Mouse (Mus musculus): ENCODE results near the gene Isyna1. TPM values are rescaled to one million over a fixed set of nuclear protein-coding genes. Genes with fewer than 3 reads are reported as not detected.

Isyna1 gene
- polyA plus RNA-seq, 1 experiment from 2014 or later: 225 TPM

DNA sequence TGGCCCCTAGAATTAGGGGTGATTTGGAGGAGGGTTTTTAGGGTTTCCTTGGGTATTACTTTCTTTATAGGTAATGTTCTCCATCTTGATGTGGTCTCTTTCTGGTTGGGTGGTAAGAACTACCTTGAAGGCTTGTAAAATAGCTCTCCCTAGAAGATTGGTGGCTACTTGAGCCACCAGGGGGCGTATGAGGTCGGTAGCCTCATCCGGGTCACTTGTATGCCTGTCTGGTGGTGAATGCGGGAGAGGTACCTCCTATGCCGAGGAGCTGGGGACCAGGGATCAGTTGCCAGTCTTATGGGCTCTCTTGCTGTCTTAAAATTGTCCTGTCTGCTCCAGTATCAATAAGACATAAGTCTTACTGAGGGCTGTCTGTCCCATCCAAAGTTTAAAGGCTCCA, 30.9 kb downstream of the Isyna1 start:
- Histone ChIP-seq H3K4me1 (peaks cover 24% of the 10 kb centered on the region), H3K27ac (peak overlapping the region; percentile 61; the same call in 1 of the 2 replicates), H3K36me3 (no peaks in the 10 kb centered on the region), H3K27me3 (ENCODE audit: low read depth, poor library complexity, severe bottlenecking) (peaks cover 32% of the 10 kb centered on the region), H3K9me3 (replicated peaks) (no peaks in the 10 kb centered on the region), H3K4me3 (no peak overlapping the region; the same call in 1 of the 2 replicates)
- peak; percentile 80 for DNase-seq (ENCODE audit: low spot score)
- WGBS: 22% methylated on average over 5 of the region's 5 CpGs

DNA sequence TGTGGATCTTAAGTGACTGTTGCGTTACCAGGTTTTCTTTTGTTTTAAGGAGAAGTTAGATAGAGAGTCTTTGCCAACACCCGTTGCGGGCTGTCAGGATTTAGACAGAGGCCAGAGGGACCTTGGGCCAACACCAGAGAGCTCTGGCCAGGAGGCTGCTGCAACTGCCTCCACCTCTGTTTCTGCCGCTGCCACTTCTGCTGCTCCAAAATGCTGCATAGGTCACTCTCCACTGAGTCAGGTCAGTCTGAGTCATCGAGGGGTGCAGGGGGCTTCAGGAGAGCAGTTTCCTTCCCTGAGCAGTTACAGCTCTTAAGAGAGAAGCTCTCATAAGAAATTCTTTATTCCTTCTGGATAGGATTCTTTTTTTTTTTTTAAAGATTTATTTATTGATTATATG, 32.9 kb downstream of the Isyna1 start:
- H3K27ac ChIP-seq: no peak overlapping the region
- DNase-seq (ENCODE audit: low spot score): no peak
- H3K4me3 ChIP-seq: no peak overlapping the region
- WGBS: 94% methylated on average over 5 of the region's 5 CpGs
- H3K27me3 ChIP-seq (ENCODE audit: low read depth, poor library complexity, severe bottlenecking): peaks cover 28% of the 10 kb centered on the region
- H3K36me3 ChIP-seq: no peaks in the 10 kb centered on the region
- no peaks in the 10 kb centered on the region for H3K9me3 ChIP-seq (replicated peaks)
- peaks cover 37% of the 10 kb centered on the region for H3K4me1 ChIP-seq

DNA sequence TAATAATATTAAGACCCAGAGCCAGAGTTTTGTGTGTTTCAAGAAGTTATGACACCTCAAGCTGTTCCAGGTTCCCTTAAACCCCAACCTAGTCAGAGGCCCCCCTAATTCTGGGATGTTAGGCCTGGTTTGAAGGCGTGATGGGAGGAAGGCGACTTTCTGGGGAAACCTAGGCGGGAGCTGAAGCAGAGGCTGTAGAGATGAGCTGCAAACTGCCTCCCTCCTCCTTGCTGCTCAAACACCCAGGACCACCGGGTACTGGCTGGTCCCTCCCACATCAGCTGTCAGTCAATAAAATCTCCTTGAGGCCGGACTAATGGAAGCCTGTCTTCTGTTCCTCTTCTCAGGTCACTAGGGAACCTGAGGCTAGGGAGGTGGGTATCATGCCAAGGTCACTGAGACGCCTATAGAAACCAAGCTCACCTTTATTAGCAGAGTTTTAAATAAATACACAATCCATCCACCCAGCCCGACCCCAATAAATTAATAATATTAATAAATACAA, 34.9 kb downstream of the Isyna1 start:
- WGBS: 57% methylated on average over 7 of the region's 7 CpGs
- Histone ChIP-seq H3K9me3 (replicated peaks) (no peaks in the 10 kb centered on the region), H3K4me3 (peak overlapping the region; percentile 65), H3K27me3 (ENCODE audit: low read depth, poor library complexity, severe bottlenecking) (peaks cover 35% of the 10 kb centered on the region), H3K36me3 (no peaks in the 10 kb centered on the region), H3K4me1 (peaks cover 42% of the 10 kb centered on the region), H3K27ac (peak overlapping the region; percentile 83; the same call in 1 of the 2 replicates)
- no peak for DNase-seq (ENCODE audit: low spot score)

DNA sequence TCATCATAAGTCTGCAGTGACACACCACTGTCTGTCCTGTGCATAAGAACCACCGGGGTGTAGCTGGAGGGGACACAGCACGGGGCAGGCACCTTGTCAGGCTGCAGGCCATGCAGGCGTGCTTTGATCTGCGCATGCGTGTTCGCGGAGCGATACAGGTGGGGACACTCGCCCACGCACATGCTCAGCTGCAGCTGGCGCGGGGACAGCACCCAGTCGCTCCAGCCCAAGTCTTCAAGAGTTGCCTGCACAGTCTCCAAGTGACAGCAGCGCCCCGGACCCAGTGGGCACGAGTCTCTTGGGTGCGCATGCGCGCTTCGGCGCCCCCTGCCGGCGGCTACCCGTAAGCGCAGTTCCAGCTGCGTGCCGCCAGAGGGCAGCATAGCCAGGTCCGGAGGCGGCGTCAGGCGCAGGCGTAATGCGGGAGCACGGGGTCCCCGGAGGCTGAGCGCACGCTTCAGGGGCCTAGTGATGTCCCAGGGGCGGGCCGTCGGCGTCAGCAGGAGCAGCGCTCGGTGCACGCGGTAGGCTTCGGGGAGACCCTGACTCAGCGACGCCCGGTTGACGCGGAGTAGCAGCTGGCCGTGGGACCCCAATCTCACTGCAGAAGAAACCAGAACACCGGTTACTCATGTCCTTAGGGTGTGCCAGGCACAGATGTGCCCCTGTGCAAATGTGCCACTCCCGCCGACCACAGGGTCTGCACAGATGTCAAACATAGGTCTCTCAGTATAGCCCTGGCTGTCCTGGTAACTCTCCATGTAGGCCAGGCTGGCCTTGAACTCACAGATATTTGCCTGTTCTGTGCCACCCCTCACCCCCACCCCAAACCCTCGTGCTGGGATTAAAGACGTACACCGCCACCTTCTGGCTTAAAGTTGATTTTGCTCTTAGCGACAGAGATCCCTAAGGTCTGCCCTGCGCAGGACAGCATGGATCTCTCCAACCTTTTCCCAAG, 35.7 kb downstream of the Isyna1 start:
- Histone ChIP-seq H3K9me3 (replicated peaks) (no peaks in the 10 kb centered on the region), H3K4me3 (peak overlapping the region; percentile 65), H3K36me3 (no peaks in the 10 kb centered on the region), H3K4me1 (peaks cover 42% of the 10 kb centered on the region), H3K27ac (peak overlapping the region; percentile 83), H3K27me3 (ENCODE audit: low read depth, poor library complexity, severe bottlenecking) (peaks cover 36% of the 10 kb centered on the region)
- DNase-seq (ENCODE audit: low spot score): peak; percentile 96
- 1% methylated on average over 60 of the region's 60 CpGs for WGBS

DNA sequence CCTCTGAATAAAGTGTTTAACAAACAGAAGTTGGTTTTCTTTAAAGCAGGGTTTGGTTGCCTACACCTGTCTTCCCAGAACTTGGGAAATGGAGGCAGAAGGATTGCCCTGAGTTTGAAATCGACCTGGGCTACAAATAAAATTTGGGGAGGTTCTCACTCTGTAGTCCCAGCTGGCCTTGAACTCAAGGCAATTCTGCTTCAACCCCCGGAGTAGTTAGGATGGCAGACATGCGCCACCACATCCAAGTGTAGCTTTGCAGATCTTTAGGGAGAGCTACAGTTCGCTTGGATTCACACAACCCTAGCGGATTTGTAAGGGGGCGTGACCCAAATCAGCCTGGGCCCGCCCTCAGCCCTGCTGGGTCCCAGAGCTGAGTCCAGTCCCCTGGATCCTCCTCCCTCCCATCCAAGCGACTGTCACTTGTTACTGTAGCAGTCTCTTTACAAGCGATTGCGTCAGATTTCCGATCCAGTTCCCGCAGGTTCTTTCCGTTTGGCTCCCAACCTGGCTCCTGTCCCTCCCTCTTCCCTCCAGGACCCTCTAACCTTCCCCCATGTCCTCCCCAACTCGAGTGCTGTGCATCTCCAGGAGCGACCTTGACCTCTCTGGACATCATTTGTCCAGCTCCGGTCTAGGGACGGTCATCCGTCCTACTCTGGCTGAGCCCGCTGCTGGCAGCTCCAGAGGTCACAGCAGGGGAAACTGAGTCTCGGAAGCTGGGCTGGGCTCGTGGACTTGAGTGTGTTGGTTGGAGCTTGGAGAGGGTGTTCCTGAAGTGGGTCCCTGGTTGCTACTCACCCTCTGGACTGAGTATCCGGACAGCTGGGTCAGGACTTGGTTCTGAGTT, 36.6 kb downstream of the Isyna1 start:
- Histone ChIP-seq H3K27me3 (ENCODE audit: low read depth, poor library complexity, severe bottlenecking) (peaks cover 36% of the 10 kb centered on the region), H3K4me1 (peaks cover 34% of the 10 kb centered on the region), H3K4me3 (peak overlapping the region; percentile 65; the same call in 1 of the 2 replicates), H3K27ac (no peak overlapping the region), H3K36me3 (no peaks in the 10 kb centered on the region), H3K9me3 (replicated peaks) (no peaks in the 10 kb centered on the region)
- WGBS: 11% methylated on average over 22 of the region's 22 CpGs
- DNase-seq (ENCODE audit: low spot score): no peak

DNA sequence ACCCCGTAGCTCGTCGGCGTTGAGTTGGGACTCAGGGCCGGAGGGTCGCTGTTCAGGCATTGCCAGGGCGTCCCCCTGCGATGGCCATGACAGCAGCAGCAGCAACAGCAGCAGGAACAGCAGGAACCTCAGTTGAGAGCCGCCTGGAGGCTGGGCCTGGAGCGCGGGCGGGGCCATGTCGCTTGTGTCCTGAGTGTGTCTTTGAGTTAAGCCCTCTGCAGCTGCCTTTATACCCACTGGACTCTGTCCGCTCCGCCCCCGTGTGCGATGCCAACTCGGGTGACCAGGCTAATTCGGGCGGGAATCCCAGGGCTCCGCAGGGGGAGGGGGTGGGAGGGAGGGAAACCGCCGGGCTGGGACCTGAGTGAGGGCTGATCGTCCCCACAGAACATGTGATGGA, 37.3 kb downstream of the Isyna1 start:
- Histone ChIP-seq H3K9me3 (replicated peaks) (no peaks in the 10 kb centered on the region), H3K27ac (no peak overlapping the region), H3K36me3 (no peaks in the 10 kb centered on the region), H3K4me3 (0 out of 2 replicates have a peak overlapping the region, but pooled peaks have one; percentile 6), H3K27me3 (ENCODE audit: low read depth, poor library complexity, severe bottlenecking) (peaks cover 36% of the 10 kb centered on the region), H3K4me1 (peaks cover 34% of the 10 kb centered on the region)
- WGBS: 17% methylated on average over 24 of the region's 24 CpGs
- DNase-seq (ENCODE audit: low spot score): no peak

DNA sequence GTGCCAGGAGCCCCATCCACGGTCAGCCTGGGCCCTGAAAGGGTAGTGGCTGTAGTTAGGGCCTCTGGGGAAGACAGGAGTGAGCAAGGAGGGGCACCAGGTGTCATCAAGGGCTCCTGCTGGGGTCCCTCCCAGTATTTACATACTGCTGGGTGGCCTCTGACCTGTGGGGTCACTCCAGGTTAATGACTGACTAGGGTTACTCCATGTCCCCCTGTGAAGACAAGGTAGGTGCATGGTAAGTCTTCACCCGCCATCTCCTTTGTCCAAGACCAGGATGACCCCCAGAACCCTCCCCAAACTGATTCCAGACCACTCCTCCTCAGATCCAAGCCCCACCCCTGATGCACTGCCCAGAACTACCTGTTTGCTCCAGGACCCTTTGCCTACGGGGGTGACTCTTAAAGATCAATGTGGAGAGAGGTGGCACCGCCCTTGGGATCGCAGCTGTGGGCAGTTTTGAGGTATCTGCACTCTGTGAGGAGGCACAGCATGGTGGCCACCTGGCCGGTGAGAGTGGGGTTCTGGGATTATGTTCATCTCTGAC, 38.2 kb downstream of the Isyna1 start, which contains the start of gene Gdf15:
Gdf15 (minus strand) TSS at position 111 of the 547 bp plus-strand sequence.
- Histone ChIP-seq H3K27me3 (ENCODE audit: low read depth, poor library complexity, severe bottlenecking) (peaks cover 36% of the 10 kb centered on the region), H3K4me3 (0 out of 2 replicates have a peak within 1 kb of the TSS, but pooled peaks have one; percentile 6), H3K4me1 (peaks cover 43% of the 10 kb centered on the region), H3K9me3 (replicated peaks) (no peaks in the 10 kb centered on the region), H3K27ac (no peak within 1 kb of the TSS), H3K36me3 (no peaks in the 10 kb centered on the region)
- DNase-seq (ENCODE audit: low spot score): no peak
- WGBS: 70% methylated on average over 6 of the region's 6 CpGs

DNA sequence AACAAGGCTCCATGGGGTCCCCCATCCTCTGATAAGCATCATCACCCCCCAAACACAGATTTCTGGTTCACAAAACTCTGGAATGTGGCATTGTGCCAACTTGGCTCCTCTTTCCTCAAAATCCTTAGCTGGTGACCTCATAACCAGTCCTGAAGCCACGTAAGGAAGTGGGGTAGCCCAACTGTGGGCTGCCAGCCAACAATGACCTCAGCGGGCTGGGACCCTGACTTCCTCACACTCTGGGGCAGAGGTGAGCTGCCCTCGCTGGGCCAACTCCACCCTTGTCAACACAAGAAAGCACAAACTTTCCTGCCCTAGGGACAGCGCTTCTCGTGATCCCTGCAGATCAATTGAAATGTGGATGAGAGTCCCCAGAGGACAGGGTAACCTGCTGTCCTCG, 39.9 kb downstream of the Isyna1 start:
- Histone ChIP-seq H3K4me3 (no peak overlapping the region), H3K4me1 (peaks cover 47% of the 10 kb centered on the region), H3K9me3 (replicated peaks) (no peaks in the 10 kb centered on the region), H3K36me3 (no peaks in the 10 kb centered on the region), H3K27ac (no peak overlapping the region), H3K27me3 (ENCODE audit: low read depth, poor library complexity, severe bottlenecking) (peaks cover 36% of the 10 kb centered on the region)
- 75% methylated on average over 6 of the region's 6 CpGs for WGBS
- no peak for DNase-seq (ENCODE audit: low spot score)

DNA sequence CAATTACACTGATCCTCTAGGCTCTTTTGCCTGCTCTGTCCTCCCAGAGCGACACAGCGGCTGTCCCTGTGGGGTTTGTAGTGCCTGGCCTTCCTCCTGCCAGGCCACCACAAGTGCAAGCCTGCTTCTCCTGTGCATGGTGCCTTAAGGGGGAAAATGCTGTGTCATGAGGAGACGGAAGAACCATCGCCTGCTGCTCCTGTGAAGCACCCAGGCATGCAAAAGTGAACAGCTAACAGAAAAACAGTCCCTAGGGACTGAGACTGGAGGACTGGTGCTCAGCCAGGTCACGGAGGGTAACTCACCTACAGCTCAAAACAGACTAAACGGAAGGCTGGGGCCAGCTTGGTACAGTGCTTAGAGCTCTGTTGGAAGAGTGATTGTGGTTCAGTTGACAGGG, 41.4 kb downstream of the Isyna1 start:
- no peak for DNase-seq (ENCODE audit: low spot score)
- H3K4me1 ChIP-seq: peaks cover 32% of the 10 kb centered on the region
- H3K9me3 ChIP-seq (replicated peaks): no peaks in the 10 kb centered on the region
- H3K4me3 ChIP-seq: no peak overlapping the region
- H3K36me3 ChIP-seq: no peaks in the 10 kb centered on the region
- H3K27ac ChIP-seq: 0 out of 2 replicates have a peak overlapping the region, but pooled peaks have one; percentile 16
- WGBS: 80% methylated on average over 6 of the region's 6 CpGs
- peaks cover 36% of the 10 kb centered on the region for H3K27me3 ChIP-seq (ENCODE audit: low read depth, poor library complexity, severe bottlenecking)

DNA sequence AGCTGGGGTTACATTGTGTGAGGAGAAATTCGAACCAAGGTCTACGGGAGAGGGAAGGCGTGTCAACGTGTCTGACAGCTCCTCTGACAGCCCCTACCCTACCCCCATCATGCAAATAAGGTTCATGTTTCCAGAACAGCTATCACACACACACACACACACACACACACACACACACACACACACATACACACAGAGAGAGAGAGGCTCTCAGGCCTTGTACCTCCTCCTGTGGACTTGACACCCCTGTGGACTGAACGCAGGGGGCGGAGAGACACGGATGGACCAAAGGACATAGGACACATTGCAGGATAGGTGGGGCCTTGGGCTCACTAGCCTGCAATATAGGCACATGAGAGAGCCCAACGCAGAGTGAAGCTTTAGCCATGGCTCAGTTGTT, 42.7 kb downstream of the Isyna1 start:
- 63% methylated on average over 8 of the region's 8 CpGs for WGBS
- Histone ChIP-seq H3K27me3 (ENCODE audit: low read depth, poor library complexity, severe bottlenecking) (peaks cover 23% of the 10 kb centered on the region), H3K36me3 (no peaks in the 10 kb centered on the region), H3K4me3 (no peak overlapping the region), H3K27ac (no peak overlapping the region), H3K9me3 (replicated peaks) (no peaks in the 10 kb centered on the region), H3K4me1 (peaks cover 19% of the 10 kb centered on the region)
- no peak for DNase-seq (ENCODE audit: low spot score)

DNA sequence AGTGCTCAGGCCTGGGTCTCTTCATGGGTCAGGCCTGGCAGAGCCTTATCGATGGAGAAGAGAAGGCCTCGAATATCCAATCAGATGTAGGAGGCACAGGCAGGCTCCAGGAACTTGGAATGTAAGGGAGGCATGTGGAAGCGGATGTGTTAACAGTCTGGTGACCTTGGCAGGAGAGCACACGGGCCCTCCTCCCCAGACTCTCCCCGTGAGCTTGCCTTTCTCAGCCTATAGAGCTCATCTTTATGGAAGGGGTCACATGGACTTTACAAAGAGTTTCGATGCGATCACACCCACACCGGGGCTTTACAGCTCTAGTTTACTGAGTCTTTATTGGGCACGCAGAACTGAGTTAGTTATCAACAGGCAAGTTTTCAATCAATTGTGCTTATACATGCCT, 44.6 kb downstream of the Isyna1 start:
- WGBS: 83% methylated on average over 9 of the region's 9 CpGs
- Histone ChIP-seq H3K9me3 (replicated peaks) (no peaks in the 10 kb centered on the region), H3K36me3 (no peaks in the 10 kb centered on the region), H3K4me3 (no peak overlapping the region), H3K27me3 (ENCODE audit: low read depth, poor library complexity, severe bottlenecking) (0 out of 2 replicates have a peak, but pooled peaks cover 4% of the 10 kb centered on the region), H3K4me1 (peaks cover 13% of the 10 kb centered on the region), H3K27ac (no peak overlapping the region)
- DNase-seq (ENCODE audit: low spot score): no peak

DNA sequence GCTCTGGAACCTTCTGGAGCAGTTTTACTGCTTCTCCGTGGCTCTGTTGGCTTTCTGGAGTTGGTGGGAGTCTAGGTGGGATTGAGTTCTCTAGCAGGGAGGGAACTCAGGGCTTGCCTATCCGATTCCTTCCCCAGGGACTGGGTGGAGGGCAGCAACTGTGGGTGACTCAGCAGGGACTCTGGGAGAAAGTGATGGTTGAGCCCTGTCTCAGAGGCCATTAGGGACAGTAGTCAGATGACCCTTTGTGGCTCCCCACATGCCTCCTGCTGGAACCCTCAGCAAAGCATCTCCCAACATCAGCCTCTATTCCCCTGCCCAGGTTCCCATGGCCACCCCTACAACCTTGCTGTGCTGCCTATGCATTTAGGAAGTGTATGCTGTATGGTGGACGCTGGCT, 48.8 kb downstream of the Isyna1 start:
- no peaks in the 10 kb centered on the region for H3K27me3 ChIP-seq (ENCODE audit: low read depth, poor library complexity, severe bottlenecking)
- 73% methylated on average over 3 of the region's 3 CpGs for WGBS
- DNase-seq (ENCODE audit: low spot score): no peak
- H3K27ac ChIP-seq: no peak overlapping the region
- no peaks in the 10 kb centered on the region for H3K9me3 ChIP-seq (replicated peaks)
- peaks cover 34% of the 10 kb centered on the region for H3K4me1 ChIP-seq
- H3K36me3 ChIP-seq: no peaks in the 10 kb centered on the region
- H3K4me3 ChIP-seq: no peak overlapping the region

Measured in limb, embryonic 10.5 days (tissue).